In the genomic region with DNA sequence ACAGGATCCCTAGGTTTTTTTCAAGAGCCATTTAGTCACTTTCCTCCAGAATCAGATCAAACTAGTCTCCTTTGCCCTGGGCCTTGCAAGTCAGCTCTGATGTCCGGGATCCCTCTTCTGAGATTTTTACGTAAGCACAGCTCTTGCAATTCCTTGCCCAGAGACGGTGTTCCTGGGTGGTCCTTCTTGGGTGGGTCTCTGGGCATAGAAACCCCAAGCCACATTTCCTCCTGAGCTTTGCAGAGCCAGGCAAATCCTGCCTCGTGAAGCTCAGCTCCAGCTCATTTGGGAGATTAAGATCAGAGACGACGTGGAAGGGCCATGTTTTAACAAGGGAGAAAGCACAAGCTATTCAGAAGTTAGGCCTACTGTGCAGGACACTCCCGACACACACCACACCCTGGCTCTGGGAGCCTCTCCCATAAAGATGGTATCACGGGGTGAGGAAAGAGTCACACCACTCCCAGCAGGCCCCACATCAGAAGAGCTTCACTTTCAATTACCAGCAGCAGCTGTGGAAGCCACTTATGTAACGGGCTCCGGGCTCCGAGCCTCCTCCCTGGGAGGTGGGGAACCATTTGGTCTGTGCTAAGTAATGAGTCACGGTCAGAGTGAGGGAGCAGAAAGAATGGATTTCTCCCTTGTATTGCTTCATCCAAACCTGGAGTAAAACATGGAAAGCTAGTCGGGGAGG, we compare ENCODE assay signal across 9 mouse cellular contexts.
A peak's percentile ranks its signal among the peaks of the same experiment; 100 is the strongest.
DNase-seq lines count a peak whose midpoint lies in the region; ATAC-seq and TF ChIP-seq lines count a peak whose summit lies in the region.
"Had no signal": no experiment of that assay in that cellular context is flagged by ENCODE, and none has a peak within 500 bp of the region (broad histone marks: within the 10 kb centered on the region; RNA-seq: fewer than 3 reads in every experiment).

No protein-coding gene starts in this region.

- WGBS in forebrain, embryonic 10.5 days, result 30% methylated on average over 13 of the region's 13 CpGs
- WGBS in forebrain, postnatal 0 days, result 27% methylated on average over 13 of the region's 13 CpGs
- WGBS in embryonic facial prominence, embryonic 12.5 days, result 17% methylated on average over 13 of the region's 13 CpGs
- WGBS in heart, embryonic 11.5 days (ENCODE audit: insufficient replicate concordance), result 16% methylated on average over 13 of the region's 13 CpGs
- 30% methylated on average over 13 of the region's 13 CpGs for WGBS in kidney, postnatal 0 days
- WGBS in lung, adult 2 months, result 26% methylated on average over 13 of the region's 13 CpGs

- no peak overlapping the region for H3K4me3 ChIP-seq in forebrain, embryonic 10.5 days
- no peak overlapping the region for H3K4me3 ChIP-seq in forebrain, postnatal 0 days (ENCODE audit: low read depth, low read length)
- H3K4me3 ChIP-seq in embryonic facial prominence, embryonic 12.5 days, result no peak overlapping the region
- no peak overlapping the region for H3K4me3 ChIP-seq in heart, embryonic 11.5 days (ENCODE audit: low read depth, low read length)
- H3K4me3 ChIP-seq in kidney, postnatal 0 days (replicated peaks; ENCODE audit: low read depth, low read length), result no peak overlapping the region
- no peak overlapping the region for H3K4me3 ChIP-seq in lung, adult 2 months (replicated peaks; ENCODE audit: extremely low read depth, low read depth, low read length)
- H3K4me3 ChIP-seq: hindbrain, embryonic 15.5 days had no signal

- TF ChIP-seq POLR2A in lung, adult 2 months (IDR thresholded peaks at IDR 0.05; ENCODE audit: borderline replicate concordance, extremely low read depth, low read depth, low read length), result no peak

- DNase-seq in forebrain, embryonic 10.5 days (ENCODE audit: extremely low spot score, low spot score), result no peak
- DNase-seq in forebrain, postnatal 0 days, result no peak
- DNase-seq in kidney, postnatal 0 days (ENCODE audit: low spot score), result peak; percentile 44
- peak; percentile 28 for DNase-seq in lung, adult 2 months
- DNase-seq in ovary, postnatal 36 days (ENCODE audit: low spot score), result peak; percentile 34
- DNase-seq in liver, result no peak

- H3K27me3 ChIP-seq in forebrain, embryonic 10.5 days (ENCODE audit: poor library complexity, severe bottlenecking), result no peaks in the 10 kb centered on the region
- no peaks in the 10 kb centered on the region for H3K27me3 ChIP-seq in forebrain, postnatal 0 days (ENCODE audit: insufficient read depth, low read length)
- H3K27me3 ChIP-seq in embryonic facial prominence, embryonic 12.5 days, result no peaks in the 10 kb centered on the region
- H3K27me3 ChIP-seq in heart, embryonic 11.5 days (ENCODE audit: control insufficient read depth, insufficient read depth, low read length), result no peaks in the 10 kb centered on the region
- no peaks in the 10 kb centered on the region for H3K27me3 ChIP-seq in kidney, postnatal 0 days (ENCODE audit: insufficient read depth, low read length)
- H3K27me3 ChIP-seq: hindbrain, embryonic 15.5 days had no signal

- H3K9me3 ChIP-seq in forebrain, embryonic 10.5 days, result no peaks in the 10 kb centered on the region
- H3K9me3 ChIP-seq in forebrain, postnatal 0 days (ENCODE audit: low read length), result no peaks in the 10 kb centered on the region
- no peaks in the 10 kb centered on the region for H3K9me3 ChIP-seq in embryonic facial prominence, embryonic 12.5 days
- H3K9me3 ChIP-seq in heart, embryonic 11.5 days (replicated peaks; ENCODE audit: control insufficient read depth, low read length), result no peaks in the 10 kb centered on the region
- H3K9me3 ChIP-seq in kidney, postnatal 0 days (replicated peaks; ENCODE audit: low read length), result no peaks in the 10 kb centered on the region
- H3K9me3 ChIP-seq: hindbrain, embryonic 15.5 days had no signal

- peaks cover 11% of the 10 kb centered on the region for H3K4me1 ChIP-seq in forebrain, embryonic 10.5 days
- H3K4me1 ChIP-seq in forebrain, postnatal 0 days (ENCODE audit: insufficient read depth), result no peaks in the 10 kb centered on the region
- peaks cover 10% of the 10 kb centered on the region for H3K4me1 ChIP-seq in embryonic facial prominence, embryonic 12.5 days
- H3K4me1 ChIP-seq in heart, embryonic 11.5 days (ENCODE audit: control insufficient read depth, insufficient read depth, low read length), result peaks cover 8% of the 10 kb centered on the region
- H3K4me1 ChIP-seq in kidney, postnatal 0 days (replicated peaks; ENCODE audit: insufficient read depth, low read length), result no peaks in the 10 kb centered on the region
- peaks cover 4% of the 10 kb centered on the region for H3K4me1 ChIP-seq in lung, adult 2 months (ENCODE audit: control insufficient read depth, insufficient read depth, low read length)
- H3K4me1 ChIP-seq: hindbrain, embryonic 15.5 days had no signal

- no peak; the same call in 1 of the 2 replicates for ATAC-seq in forebrain, postnatal 0 days
- peak; percentile 79 for ATAC-seq in embryonic facial prominence, embryonic 12.5 days (ENCODE audit: insufficient number of reproducible peaks, insufficient read depth, low FRiP score, low TSS enrichment)
- no peak for ATAC-seq in heart, embryonic 11.5 days (replicated peaks; ENCODE audit: insufficient number of reproducible peaks, low FRiP score, low TSS enrichment)
- no peak; the same call in 1 of the 2 replicates for ATAC-seq in kidney, postnatal 0 days (replicated peaks; ENCODE audit: low FRiP score, low read depth)

- H3K36me3 ChIP-seq in forebrain, embryonic 10.5 days (replicated peaks), result no peaks in the 10 kb centered on the region
- no peaks in the 10 kb centered on the region for H3K36me3 ChIP-seq in forebrain, postnatal 0 days (ENCODE audit: insufficient read depth)
- H3K36me3 ChIP-seq in embryonic facial prominence, embryonic 12.5 days, result no peaks in the 10 kb centered on the region
- H3K36me3 ChIP-seq in heart, embryonic 11.5 days (ENCODE audit: control insufficient read depth, insufficient read depth, low read length), result no peaks in the 10 kb centered on the region
- H3K36me3 ChIP-seq in kidney, postnatal 0 days (ENCODE audit: insufficient read depth, low read length), result no peaks in the 10 kb centered on the region
- H3K36me3 ChIP-seq: hindbrain, embryonic 15.5 days had no signal

- no peak overlapping the region for H3K9ac ChIP-seq in forebrain, postnatal 0 days
- no peak overlapping the region for H3K9ac ChIP-seq in embryonic facial prominence, embryonic 12.5 days
- H3K9ac ChIP-seq in heart, embryonic 11.5 days (ENCODE audit: low read depth, low read length), result 0 out of 2 replicates have a peak overlapping the region, but pooled peaks have one; percentile 16
- no peak overlapping the region for H3K9ac ChIP-seq in kidney, postnatal 0 days (ENCODE audit: low read depth, low read length)
- H3K9ac ChIP-seq: hindbrain, embryonic 15.5 days had no signal

- peak overlapping the region; percentile 27 for H3K27ac ChIP-seq in forebrain, embryonic 10.5 days
- H3K27ac ChIP-seq in forebrain, postnatal 0 days (ENCODE audit: low read depth, low read length), result no peak overlapping the region
- peak overlapping the region; percentile 58; the same call in 1 of the 2 replicates for H3K27ac ChIP-seq in embryonic facial prominence, embryonic 12.5 days
- no peak overlapping the region for H3K27ac ChIP-seq in heart, embryonic 11.5 days (ENCODE audit: low read depth, low read length)
- no peak overlapping the region for H3K27ac ChIP-seq in kidney, postnatal 0 days
- H3K27ac ChIP-seq: hindbrain, embryonic 15.5 days had no signal

- TF ChIP-seq CTCF in forebrain, postnatal 0 days (IDR thresholded peaks at IDR 0.05; ENCODE audit: low read depth), result no peak
- no peak for TF ChIP-seq CTCF in kidney, postnatal 0 days (IDR thresholded peaks at IDR 0.05; ENCODE audit: low read depth)
- no peak for TF ChIP-seq CTCF in lung, adult 2 months (IDR thresholded peaks at IDR 0.05; ENCODE audit: insufficient read depth, low read length)

- H3K4me2 ChIP-seq in forebrain, postnatal 0 days (ENCODE audit: low read depth), result no peak overlapping the region
- H3K4me2 ChIP-seq in embryonic facial prominence, embryonic 12.5 days (replicated peaks), result no peak overlapping the region
- no peak overlapping the region for H3K4me2 ChIP-seq in heart, embryonic 11.5 days
- no peak overlapping the region for H3K4me2 ChIP-seq in kidney, postnatal 0 days (ENCODE audit: low read length)
- H3K4me2 ChIP-seq: hindbrain, embryonic 15.5 days had no signal

Comparison
In these comparisons a context has a peak if more than half of its experiments do, and no peak if none do; other contexts are left out.
1. H3K27ac ChIP-seq: peak in forebrain, embryonic 10.5 days (single experiment) and embryonic facial prominence, embryonic 12.5 days (single experiment); none in forebrain, postnatal 0 days (single experiment), heart, embryonic 11.5 days (single experiment) and kidney, postnatal 0 days (single experiment).
2. DNase-seq: peak in kidney, postnatal 0 days (single experiment), lung, adult 2 months (single experiment) and ovary, postnatal 36 days (single experiment); none in forebrain, embryonic 10.5 days (single experiment), forebrain, postnatal 0 days (single experiment) and liver (single experiment).